Mouse (Mus musculus) central nervous system, embryonic 14 days (tissue): ENCODE data around the gene Gm3043. TPM values are rescaled to one million over a fixed set of nuclear protein-coding genes. Genes with fewer than 3 reads are reported as not detected.

Source experiments
- polyA plus RNA-seq: library from polyadenylated mRNA; depleted of rRNA; stranded (reverse); fragments of >200 nt; gene quantifications from 2 replicates; pipeline ENCODE4 v1.2.3, GENCODE M21; 2012; rRNA removed

Gene Gm3043
- polyA plus RNA-seq = not detected in 2 replicates

DNA sequence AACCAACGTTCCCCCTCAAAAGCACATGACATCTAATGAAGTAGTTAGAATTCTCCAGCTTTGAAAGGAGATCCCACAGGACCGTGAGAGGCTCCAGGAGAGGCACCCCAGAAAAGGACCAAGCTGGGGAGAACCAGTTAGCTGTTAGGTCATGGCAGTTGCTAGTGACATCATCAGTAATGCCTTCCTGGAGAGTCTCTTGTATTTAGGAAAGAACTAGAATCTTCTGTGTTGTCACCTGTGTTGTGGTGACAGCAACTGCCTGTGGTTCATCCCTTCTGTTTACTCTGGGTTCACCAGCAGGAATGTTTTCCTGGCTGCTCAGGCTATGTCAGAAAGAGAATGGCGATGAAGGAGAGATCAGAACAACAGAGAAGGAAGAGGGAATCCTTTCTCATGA lies at the start of gene Gm3043:
TSS of gene Gm3043 (plus strand) at position 301 of the 400 bp plus-strand sequence.

GRCm38 (mm10) chr14:3651730-3652129 lies 36.9 kb upstream of the Gm3043 start, which contains the start of gene Gm3020:
Gene Gm3020 (plus strand): TSS chr14:3652030.

Other genes with a start within 250 kb of the Gm3043 start
- gene Gm10408, start 239.4 kb upstream of the Gm3043 start, polyA plus RNA-seq = 0.05 TPM in 1 of 2 replicates, not detected in the other
- gene Gm3012, start 54.3 kb upstream of the Gm3043 start, polyA plus RNA-seq = not detected in 2 replicates
- gene Gm3020, start 36.8 kb upstream of the Gm3043 start, polyA plus RNA-seq = 5.5 and 6.4 TPM in 2 replicates
- 5.3 and 6.8 TPM in 2 replicates for gene Gm3002, start 121.3 kb downstream of the Gm3043 start, polyA plus RNA-seq
- not detected in 2 replicates for gene Gm3033, start 157.5 kb downstream of the Gm3043 start, polyA plus RNA-seq
- gene Gm2916, start 195.4 kb downstream of the Gm3043 start, polyA plus RNA-seq = 0.06 TPM in 2 replicates
- not detected in 2 replicates for gene Gm3029, start 243.0 kb downstream of the Gm3043 start, polyA plus RNA-seq